Mouse (Mus musculus): ENCODE results near the gene Man2a1. TPM values are rescaled to one million over a fixed set of nuclear protein-coding genes. Genes with fewer than 3 reads are reported as not detected.

Gene Man2a1
- total and polyA plus RNA-seq, 2 experiments from 2014 or later: 3.2 to 19.0 TPM

DNA sequence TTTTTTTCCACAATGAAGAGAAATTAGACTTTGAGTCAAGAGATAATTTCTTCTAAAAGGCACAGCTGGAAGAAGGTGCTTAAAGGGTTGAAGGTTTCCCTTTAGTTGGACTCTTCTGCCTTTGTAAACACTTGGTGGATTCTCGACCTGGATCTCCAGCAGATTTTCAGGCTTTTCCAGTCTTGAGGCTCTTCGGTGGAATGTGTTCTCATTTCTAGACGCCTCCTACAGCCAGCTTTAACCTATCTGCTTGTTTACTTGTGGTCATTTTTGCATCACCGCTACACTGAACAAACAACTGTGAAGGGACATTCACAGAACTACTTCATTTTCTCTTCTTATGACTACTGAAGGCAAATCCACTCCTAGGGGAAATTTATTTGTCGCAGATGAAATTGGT is 173.7 kb downstream of the Man2a1 start:
- Histone ChIP-seq H3K4me2 (ENCODE audit: low read depth, low read length, poor library complexity, severe bottlenecking) (no peak overlapping the region), H3K27ac (ENCODE audit: low read depth, low read length) (no peak overlapping the region), H3K9me3 (ENCODE audit: low read length) (no peaks in the 10 kb centered on the region), H3K9ac (replicated peaks; ENCODE audit: low read length, poor library complexity, severe bottlenecking) (no peak overlapping the region), H3K4me1 (ENCODE audit: insufficient read depth, low read length) (peaks cover 7% of the 10 kb centered on the region; the same call in 1 of the 2 replicates), H3K4me3 (ENCODE audit: low read depth, low read length) (no peak overlapping the region), H3K36me3 (ENCODE audit: insufficient read depth, low read length) (no peaks in the 10 kb centered on the region), H3K27me3 (ENCODE audit: insufficient read depth, low read length) (no peaks in the 10 kb centered on the region)
- 93% methylated on average over 5 of the region's 5 CpGs for WGBS
- ATAC-seq (ENCODE audit: low FRiP score): no peak
- DNase-seq (ENCODE audit: low spot score): no peak
- no peak for TF ChIP-seq CTCF (IDR thresholded peaks at IDR 0.05)

GRCm38 (mm10) chr17:64778300-64778699 is 177.8 kb downstream of the Man2a1 start:
- WGBS: 73% methylated on average over 3 of the region's 3 CpGs
- Histone ChIP-seq H3K9ac (replicated peaks; ENCODE audit: low read length, poor library complexity, severe bottlenecking) (no peak overlapping the region), H3K36me3 (ENCODE audit: insufficient read depth, low read length) (no peaks in the 10 kb centered on the region), H3K27ac (ENCODE audit: low read depth, low read length) (no peak overlapping the region), H3K27me3 (ENCODE audit: insufficient read depth, low read length) (no peaks in the 10 kb centered on the region), H3K4me3 (ENCODE audit: low read depth, low read length) (no peak overlapping the region), H3K4me1 (ENCODE audit: insufficient read depth, low read length) (no peaks in the 10 kb centered on the region), H3K9me3 (ENCODE audit: low read length) (no peaks in the 10 kb centered on the region), H3K4me2 (ENCODE audit: low read depth, low read length, poor library complexity, severe bottlenecking) (no peak overlapping the region)
- TF ChIP-seq CTCF (IDR thresholded peaks at IDR 0.05): no peak
- no peak for ATAC-seq (ENCODE audit: low FRiP score)
- no peak for DNase-seq (ENCODE audit: low spot score)

GRCm38 (mm10) chr17:64778756-64779155 is 178.2 kb downstream of the Man2a1 start:
- TF ChIP-seq CTCF (IDR thresholded peaks at IDR 0.05): no peak
- 96% methylated on average over 12 of the region's 12 CpGs for WGBS
- Histone ChIP-seq H3K4me2 (ENCODE audit: low read depth, low read length, poor library complexity, severe bottlenecking) (no peak overlapping the region), H3K4me3 (ENCODE audit: low read depth, low read length) (no peak overlapping the region), H3K36me3 (ENCODE audit: insufficient read depth, low read length) (no peaks in the 10 kb centered on the region), H3K9me3 (ENCODE audit: low read length) (no peaks in the 10 kb centered on the region), H3K4me1 (ENCODE audit: insufficient read depth, low read length) (no peaks in the 10 kb centered on the region), H3K27ac (ENCODE audit: low read depth, low read length) (no peak overlapping the region), H3K9ac (replicated peaks; ENCODE audit: low read length, poor library complexity, severe bottlenecking) (no peak overlapping the region), H3K27me3 (ENCODE audit: insufficient read depth, low read length) (no peaks in the 10 kb centered on the region)
- ATAC-seq (ENCODE audit: low FRiP score): no peak
- DNase-seq (ENCODE audit: low spot score): no peak

- TF ChIP-seq CTCF (IDR thresholded peaks at IDR 0.05): no peak
- H3K27ac ChIP-seq (ENCODE audit: low read depth, low read length): no peak overlapping the region
- 86% methylated on average over 18 of the region's 18 CpGs for WGBS
- no peaks in the 10 kb centered on the region for H3K36me3 ChIP-seq (ENCODE audit: insufficient read depth, low read length)
- H3K9ac ChIP-seq (replicated peaks; ENCODE audit: low read length, poor library complexity, severe bottlenecking): no peak overlapping the region
- no peak for DNase-seq (ENCODE audit: low spot score)
- H3K4me3 ChIP-seq (ENCODE audit: low read depth, low read length): no peak overlapping the region
- ATAC-seq (ENCODE audit: low FRiP score): no peak
- H3K4me2 ChIP-seq (ENCODE audit: low read depth, low read length, poor library complexity, severe bottlenecking): no peak overlapping the region
- no peaks in the 10 kb centered on the region for H3K27me3 ChIP-seq (ENCODE audit: insufficient read depth, low read length)
- H3K9me3 ChIP-seq (ENCODE audit: low read length): no peaks in the 10 kb centered on the region
- H3K4me1 ChIP-seq (ENCODE audit: insufficient read depth, low read length): no peaks in the 10 kb centered on the region
These were observed 180.4 kb downstream of the Man2a1 start for GRCm38 (mm10) chr17:64780753-64781490.

- no peak overlapping the region for H3K4me3 ChIP-seq (ENCODE audit: low read depth, low read length)
- no peaks in the 10 kb centered on the region for H3K9me3 ChIP-seq (ENCODE audit: low read length)
- no peak overlapping the region for H3K27ac ChIP-seq (ENCODE audit: low read depth, low read length)
- H3K9ac ChIP-seq (replicated peaks; ENCODE audit: low read length, poor library complexity, severe bottlenecking): no peak overlapping the region
- DNase-seq (ENCODE audit: low spot score) (no peak), ATAC-seq (ENCODE audit: low FRiP score) (no peak)
- 94% methylated on average over 3 of the region's 3 CpGs for WGBS
- H3K4me2 ChIP-seq (ENCODE audit: low read depth, low read length, poor library complexity, severe bottlenecking): no peak overlapping the region
- no peaks in the 10 kb centered on the region for H3K4me1 ChIP-seq (ENCODE audit: insufficient read depth, low read length)
- H3K27me3 ChIP-seq (ENCODE audit: insufficient read depth, low read length): no peaks in the 10 kb centered on the region
- no peak for TF ChIP-seq CTCF (IDR thresholded peaks at IDR 0.05)
- H3K36me3 ChIP-seq (ENCODE audit: insufficient read depth, low read length): no peaks in the 10 kb centered on the region
These were observed 181.8 kb downstream of the Man2a1 start for GRCm38 (mm10) chr17:64782307-64782706.

- no peak for DNase-seq (ENCODE audit: low spot score)
- no peak for TF ChIP-seq CTCF (IDR thresholded peaks at IDR 0.05)
- H3K27ac ChIP-seq (ENCODE audit: low read depth, low read length): no peak overlapping the region
These were observed 185.4 kb downstream of the Man2a1 start for GRCm38 (mm10) chr17:64785961-64786360.

More at GRCm38 (mm10) chr17:64785961-64786360, 185.4 kb downstream of the Man2a1 start:
- no peaks in the 10 kb centered on the region for H3K36me3 ChIP-seq (ENCODE audit: insufficient read depth, low read length)
- H3K4me1 ChIP-seq (ENCODE audit: insufficient read depth, low read length): no peaks in the 10 kb centered on the region
- no peaks in the 10 kb centered on the region for H3K9me3 ChIP-seq (ENCODE audit: low read length)
- no peaks in the 10 kb centered on the region for H3K27me3 ChIP-seq (ENCODE audit: insufficient read depth, low read length)
- no peak for ATAC-seq (ENCODE audit: low FRiP score)
- H3K4me3 ChIP-seq (ENCODE audit: low read depth, low read length): no peak overlapping the region
- no peak overlapping the region for H3K9ac ChIP-seq (replicated peaks; ENCODE audit: low read length, poor library complexity, severe bottlenecking)
- H3K4me2 ChIP-seq (ENCODE audit: low read depth, low read length, poor library complexity, severe bottlenecking): no peak overlapping the region
- WGBS: 75% methylated on average over 1 of the region's 1 CpGs

All from midbrain, postnatal 0 days (tissue).